ENCODE assay signal across 27 mouse cellular contexts in genomic region chr4:151337543-151337942, GRCm38 (mm10).
A peak's percentile ranks its signal among the peaks of the same experiment; 100 is the strongest.
DNase-seq lines count a peak whose midpoint lies in the region; ATAC-seq and TF ChIP-seq lines count a peak whose summit lies in the region.
"Had no signal": no experiment of that assay in that cellular context is flagged by ENCODE, and none has a peak within 500 bp of the region (broad histone marks: within the 10 kb centered on the region; RNA-seq: fewer than 3 reads in every experiment).

No protein-coding gene starts in this region.

- H3K9ac ChIP-seq in heart, embryonic 12.5 days = no peak overlapping the region
- no peak overlapping the region for H3K9ac ChIP-seq in midbrain, embryonic 11.5 days (ENCODE audit: low read length)
- H3K9ac ChIP-seq in midbrain, embryonic 15.5 days = no peak overlapping the region
- no peak overlapping the region for H3K9ac ChIP-seq in embryonic facial prominence, embryonic 14.5 days (ENCODE audit: low read depth, low read length)
- no peak overlapping the region for H3K9ac ChIP-seq in forebrain, embryonic 11.5 days (ENCODE audit: low read length)
- H3K9ac ChIP-seq: embryonic facial prominence, embryonic 13.5 days; forebrain, embryonic 15.5 days; intestine, embryonic 15.5 days; limb, embryonic 12.5 days; liver, embryonic 15.5 days had no signal

- no peaks in the 10 kb centered on the region for H3K9me3 ChIP-seq in heart, embryonic 12.5 days (replicated peaks)
- H3K9me3 ChIP-seq in midbrain, embryonic 11.5 days (ENCODE audit: control insufficient read depth, low read length) = no peaks in the 10 kb centered on the region
- H3K9me3 ChIP-seq in midbrain, embryonic 15.5 days = no peaks in the 10 kb centered on the region
- no peaks in the 10 kb centered on the region for H3K9me3 ChIP-seq in embryonic facial prominence, embryonic 14.5 days (ENCODE audit: control insufficient read depth, low read length)
- no peaks in the 10 kb centered on the region for H3K9me3 ChIP-seq in forebrain, embryonic 11.5 days (ENCODE audit: control insufficient read depth, low read length)
- H3K9me3 ChIP-seq: embryonic facial prominence, embryonic 13.5 days; forebrain, embryonic 15.5 days; heart, embryonic 10.5 days; hindbrain, embryonic 10.5 days; intestine, embryonic 15.5 days; limb, embryonic 12.5 days; liver, embryonic 15.5 days; midbrain, embryonic 10.5 days had no signal

- no peak for TF ChIP-seq POLR2A in thymus, adult 2 months (IDR thresholded peaks at IDR 0.05; ENCODE audit: control insufficient read depth, extremely low read depth, insufficient read depth, low read length, poor library complexity)

- no peak for TF ChIP-seq CTCF in thymus, adult 2 months (IDR thresholded peaks at IDR 0.05; ENCODE audit: borderline replicate concordance, control insufficient read depth, extremely low read depth, insufficient read depth, low read length, poor library complexity)

- no peaks in the 10 kb centered on the region for H3K36me3 ChIP-seq in heart, embryonic 12.5 days
- no peaks in the 10 kb centered on the region for H3K36me3 ChIP-seq in midbrain, embryonic 11.5 days (ENCODE audit: control insufficient read depth, insufficient read depth, low read length)
- no peaks in the 10 kb centered on the region for H3K36me3 ChIP-seq in midbrain, embryonic 15.5 days (replicated peaks)
- no peaks in the 10 kb centered on the region for H3K36me3 ChIP-seq in embryonic facial prominence, embryonic 14.5 days (ENCODE audit: control insufficient read depth, insufficient read depth, low read length)
- H3K36me3 ChIP-seq in thymus, adult 2 months (ENCODE audit: control insufficient read depth, insufficient read depth, low read length) = no peaks in the 10 kb centered on the region
- no peaks in the 10 kb centered on the region for H3K36me3 ChIP-seq in forebrain, embryonic 11.5 days (ENCODE audit: control insufficient read depth, insufficient read depth, low read length)
- H3K36me3 ChIP-seq: embryonic facial prominence, embryonic 13.5 days; forebrain, embryonic 15.5 days; heart, embryonic 10.5 days; hindbrain, embryonic 10.5 days; intestine, embryonic 15.5 days; limb, embryonic 12.5 days; liver, embryonic 15.5 days; midbrain, embryonic 10.5 days had no signal

- 0 out of 2 replicates have a peak, but pooled peaks cover 10% of the 10 kb centered on the region for H3K4me1 ChIP-seq in heart, embryonic 12.5 days (replicated peaks)
- H3K4me1 ChIP-seq in midbrain, embryonic 11.5 days (ENCODE audit: control insufficient read depth, insufficient read depth, low read length) = peaks cover under 1% of the 10 kb centered on the region; the same call in 1 of the 2 replicates
- H3K4me1 ChIP-seq in midbrain, embryonic 15.5 days = peaks cover 3% of the 10 kb centered on the region; the same call in 1 of the 2 replicates
- peaks cover 4% of the 10 kb centered on the region; the same call in 1 of the 2 replicates for H3K4me1 ChIP-seq in embryonic facial prominence, embryonic 14.5 days (ENCODE audit: control insufficient read depth, insufficient read depth, low read length)
- H3K4me1 ChIP-seq in thymus, adult 2 months (replicated peaks; ENCODE audit: control insufficient read depth, insufficient read depth, low read length) = no peaks in the 10 kb centered on the region
- H3K4me1 ChIP-seq in forebrain, embryonic 11.5 days (replicated peaks; ENCODE audit: control insufficient read depth, insufficient read depth, low read length) = peaks cover 2% of the 10 kb centered on the region; the same call in 1 of the 2 replicates

- peaks cover 11% of the 10 kb centered on the region for H3K27me3 ChIP-seq in heart, embryonic 12.5 days (replicated peaks)
- H3K27me3 ChIP-seq in midbrain, embryonic 11.5 days (ENCODE audit: control insufficient read depth, insufficient read depth, low read length) = no peaks in the 10 kb centered on the region
- no peaks in the 10 kb centered on the region for H3K27me3 ChIP-seq in midbrain, embryonic 15.5 days (replicated peaks)
- H3K27me3 ChIP-seq in embryonic facial prominence, embryonic 14.5 days (replicated peaks; ENCODE audit: control insufficient read depth, insufficient read depth, low read length) = no peaks in the 10 kb centered on the region
- no peaks in the 10 kb centered on the region for H3K27me3 ChIP-seq in thymus, adult 2 months (ENCODE audit: control insufficient read depth, insufficient read depth, low read length)
- no peaks in the 10 kb centered on the region for H3K27me3 ChIP-seq in forebrain, embryonic 11.5 days (ENCODE audit: control insufficient read depth, insufficient read depth, low read length)
- H3K27me3 ChIP-seq: embryonic facial prominence, embryonic 13.5 days; forebrain, embryonic 15.5 days; intestine, embryonic 15.5 days; liver, embryonic 15.5 days had no signal

- H3K4me3 ChIP-seq in heart, embryonic 12.5 days = no peak overlapping the region
- H3K4me3 ChIP-seq in midbrain, embryonic 11.5 days (ENCODE audit: low read depth, low read length) = no peak overlapping the region
- H3K4me3 ChIP-seq in midbrain, embryonic 15.5 days = no peak overlapping the region
- no peak overlapping the region for H3K4me3 ChIP-seq in embryonic facial prominence, embryonic 14.5 days (ENCODE audit: low read depth, low read length)
- no peak overlapping the region for H3K4me3 ChIP-seq in thymus, adult 2 months (ENCODE audit: control insufficient read depth, insufficient read depth, low read length)
- H3K4me3 ChIP-seq in forebrain, embryonic 11.5 days (ENCODE audit: low read depth, low read length) = no peak overlapping the region
- H3K4me3 ChIP-seq: embryonic facial prominence, embryonic 13.5 days; forebrain, embryonic 15.5 days; heart, embryonic 10.5 days; hindbrain, embryonic 10.5 days; intestine, embryonic 15.5 days; layer of hippocampus, adult 2 months; limb, embryonic 12.5 days; liver, embryonic 15.5 days; midbrain, embryonic 10.5 days had no signal

- ATAC-seq in heart, embryonic 12.5 days (ENCODE audit: insufficient number of reproducible peaks, low FRiP score) = no peak
- ATAC-seq in midbrain, embryonic 11.5 days (ENCODE audit: low FRiP score) = no peak
- ATAC-seq in midbrain, embryonic 15.5 days (replicated peaks) = no peak
- no peak for ATAC-seq in embryonic facial prominence, embryonic 14.5 days (ENCODE audit: low read depth)
- ATAC-seq in forebrain, embryonic 11.5 days (replicated peaks; ENCODE audit: low FRiP score) = no peak
- ATAC-seq: activated CD4-positive, CD25-positive, alpha-beta regulatory T cell, adult 4 months; CD4-positive, CD25-positive, alpha-beta regulatory T cell, adult 4 months; forebrain, embryonic 15.5 days; hindbrain, embryonic 16.5 days; intestine, embryonic 15.5 days; lung, postnatal 0 days had no signal

- 24% methylated on average over 11 of the region's 11 CpGs for WGBS in heart, embryonic 12.5 days
- WGBS in midbrain, embryonic 11.5 days = 26% methylated on average over 11 of the region's 11 CpGs
- WGBS in midbrain, embryonic 15.5 days = 31% methylated on average over 11 of the region's 11 CpGs
- WGBS in embryonic facial prominence, embryonic 14.5 days = 23% methylated on average over 11 of the region's 11 CpGs
- 33% methylated on average over 11 of the region's 11 CpGs for WGBS in thymus, adult 2 months
- WGBS in forebrain, embryonic 11.5 days = 26% methylated on average over 11 of the region's 11 CpGs

- DNase-seq in heart, adult 8-10 months (ENCODE audit: low spot score) = no peak
- DNase-seq in midbrain, embryonic 11.5 days (ENCODE audit: low spot score, missing footprints) = peak; percentile 39
- peak; percentile 36 for DNase-seq in embryonic facial prominence, embryonic 14.5 days (ENCODE audit: low spot score)
- no peak for DNase-seq in thymus, adult 2 months
- DNase-seq in forebrain, embryonic 11.5 days (ENCODE audit: low spot score) = no peak
- DNase-seq: adrenal gland, postnatal 10 days; cerebellum, adult 18-20 months; kidney, adult 9 months; kidney, postnatal 25 days; layer of hippocampus, postnatal 36 days; thymus, adult 18-20 months; thymus, postnatal 4 days had no signal

- no peak overlapping the region for H3K27ac ChIP-seq in heart, embryonic 12.5 days (ENCODE audit: poor library complexity, severe bottlenecking)
- no peak overlapping the region for H3K27ac ChIP-seq in midbrain, embryonic 11.5 days (ENCODE audit: low read depth, low read length)
- no peak overlapping the region for H3K27ac ChIP-seq in midbrain, embryonic 15.5 days
- H3K27ac ChIP-seq in embryonic facial prominence, embryonic 14.5 days (replicated peaks; ENCODE audit: low read depth, low read length) = no peak overlapping the region
- no peak overlapping the region for H3K27ac ChIP-seq in thymus, adult 2 months (ENCODE audit: control insufficient read depth, insufficient read depth, low read length)
- no peak overlapping the region for H3K27ac ChIP-seq in forebrain, embryonic 11.5 days (ENCODE audit: low read depth, low read length)
- H3K27ac ChIP-seq: embryonic facial prominence, embryonic 13.5 days; forebrain, embryonic 15.5 days; heart, embryonic 10.5 days; hindbrain, embryonic 10.5 days; intestine, embryonic 15.5 days; layer of hippocampus, adult 2 months; limb, embryonic 12.5 days; liver, embryonic 15.5 days; midbrain, embryonic 10.5 days had no signal

- 0 out of 2 replicates have a peak overlapping the region, but pooled peaks have one; percentile 1 for H3K4me2 ChIP-seq in heart, embryonic 12.5 days
- H3K4me2 ChIP-seq in midbrain, embryonic 11.5 days = no peak overlapping the region
- H3K4me2 ChIP-seq in midbrain, embryonic 15.5 days = no peak overlapping the region
- no peak overlapping the region for H3K4me2 ChIP-seq in embryonic facial prominence, embryonic 14.5 days (ENCODE audit: low read depth, low read length)
- H3K4me2 ChIP-seq in forebrain, embryonic 11.5 days (ENCODE audit: low read depth, low read length, severe bottlenecking) = no peak overlapping the region
- H3K4me2 ChIP-seq: embryonic facial prominence, embryonic 13.5 days; forebrain, embryonic 15.5 days; intestine, embryonic 15.5 days; limb, embryonic 12.5 days; liver, embryonic 15.5 days had no signal

Comparison
In these comparisons a context has a peak if more than half of its experiments do, and no peak if none do; other contexts are left out.
1. DNase-seq: peak in midbrain, embryonic 11.5 days (single experiment) and embryonic facial prominence, embryonic 14.5 days (single experiment); none in heart, adult 8-10 months (single experiment), thymus, adult 2 months (single experiment) and forebrain, embryonic 11.5 days (single experiment).